Mouse (Mus musculus): Measurements from ENCODE around the gene Gfi1. TPM values are rescaled to one million over a fixed set of nuclear protein-coding genes. Genes with fewer than 3 reads are reported as not detected.

The Gfi1 gene
- polyA plus RNA-seq, 1 experiment from 2014 or later = 0.13 TPM

GRCm38 (mm10) chr5:107678392-107678791, 47.4 kb downstream of the Gfi1 start:
- H3K9me3 ChIP-seq (ENCODE audit: control insufficient read depth, low read length) = no peaks in the 10 kb centered on the region
- WGBS = 66% methylated on average over 5 of the region's 5 CpGs
- H3K27ac ChIP-seq (replicated peaks; ENCODE audit: low read depth, low read length) = no peak overlapping the region
- no peak overlapping the region for H3K9ac ChIP-seq (ENCODE audit: low read length)
- H3K36me3 ChIP-seq (ENCODE audit: control insufficient read depth, insufficient read depth, low read length) = no peaks in the 10 kb centered on the region
- ATAC-seq (ENCODE audit: insufficient number of reproducible peaks, low FRiP score, low TSS enrichment, low read depth) (no peak), DNase-seq (ENCODE audit: low spot score) (no peak)
- no peaks in the 10 kb centered on the region for H3K27me3 ChIP-seq (ENCODE audit: control insufficient read depth, insufficient read depth, low read length)
- H3K4me3 ChIP-seq (ENCODE audit: low read depth, low read length) = no peak overlapping the region
- no peak overlapping the region for H3K4me2 ChIP-seq (ENCODE audit: low read depth, severe bottlenecking)
- no peaks in the 10 kb centered on the region for H3K4me1 ChIP-seq (ENCODE audit: control insufficient read depth, insufficient read depth, low read length)

Other genes starting within 250 kb of the Gfi1 start
- 0.41 and 0.75 TPM in 2 replicates for gene Gm42669, start 218.4 kb downstream of the Gfi1 start, polyA plus RNA-seq (2014; fragmentation: Nextera tagmentation; extraction: Ambion mirVana)
- gene 1700028K03Rik, start 191.3 kb downstream of the Gfi1 start, polyA plus RNA-seq (2014; fragmentation: Nextera tagmentation; extraction: Ambion mirVana) = 0.07 and 0.09 TPM in 2 replicates
- 20.3 and 23.9 TPM in 2 replicates for gene Rpap2, start 128.7 kb downstream of the Gfi1 start, polyA plus RNA-seq (2014; fragmentation: Nextera tagmentation; extraction: Ambion mirVana)
- 42.2 and 42.5 TPM in 2 replicates for gene Glmn, start 128.1 kb downstream of the Gfi1 start, polyA plus RNA-seq (2014; fragmentation: Nextera tagmentation; extraction: Ambion mirVana)
- 0.14 and 0.23 TPM in 2 replicates for gene Ube2d2b, start 104.1 kb upstream of the Gfi1 start, polyA plus RNA-seq (2014; fragmentation: Nextera tagmentation; extraction: Ambion mirVana)
- 65.6 and 66.9 TPM in 2 replicates for gene Evi5, start 149.1 kb upstream of the Gfi1 start, polyA plus RNA-seq (2014; fragmentation: Nextera tagmentation; extraction: Ambion mirVana)
- gene Rpl5, start 174.5 kb upstream of the Gfi1 start, polyA plus RNA-seq (2014; fragmentation: Nextera tagmentation; extraction: Ambion mirVana) = 91.0 and 95.9 TPM in 2 replicates